Mouse (Mus musculus): ENCODE results near the gene Cdc42ep4. TPM values are rescaled to one million over a fixed set of nuclear protein-coding genes. Genes with fewer than 3 reads are reported as not detected.

The Cdc42ep4 gene
- total RNA-seq, 1 experiment = 17.8 TPM

GRCm38 (mm10) chr11:113762136-113762797 lies 10.6 kb upstream of the Cdc42ep4 start:
- no peaks in the 10 kb centered on the region for H3K36me3 ChIP-seq (ENCODE audit: control insufficient read depth, insufficient read depth, low read length, poor library complexity, severe bottlenecking)
- in situ Hi-C loops (cut with MboI; ENCODE audit: low sequenced_read_pairs in 2 of 2, unreplicated experiment in 2 of 2) = no loop called here
- peaks cover 7 to 14% of the 10 kb centered on the region in 2 experiments for H3K4me1 ChIP-seq (ENCODE audit: control insufficient read depth in 2 of 2, insufficient read depth in 2 of 2, low read length in 2 of 2, poor library complexity in 1 of 2)
- H3K4me3 ChIP-seq (ENCODE audit: insufficient read depth in 1 of 2, low read depth in 1 of 2, low read length in 2 of 2, poor library complexity in 1 of 2, severe bottlenecking in 1 of 2) = no peak overlapping the region
- no peak for DNase-seq (ENCODE audit: low read depth, low spot score)
- H3K9me3 ChIP-seq (ENCODE audit: control insufficient read depth, insufficient read depth, low read depth, low read length) = no peaks in the 10 kb centered on the region
- H3K27ac ChIP-seq (ENCODE audit: insufficient read depth, low read depth, low read length, poor library complexity, severe bottlenecking) = no peak overlapping the region
- no peak for TF ChIP-seq ZC3H11A (IDR thresholded peaks at IDR 0.05; ENCODE audit: borderline replicate concordance, low read depth, low read length)
- TF ChIP-seq HCFC1 (IDR thresholded peaks at IDR 0.05; ENCODE audit: borderline replicate concordance, insufficient read depth, low read length) = no peak
- no peak for TF ChIP-seq CHD2 (IDR thresholded peaks at IDR 0.05; ENCODE audit: low read depth, low read length)
- TF ChIP-seq ZNF384 (IDR thresholded peaks at IDR 0.05; ENCODE audit: low read depth, low read length) = no peak
- no peak overlapping the region for H3K9ac ChIP-seq (ENCODE audit: insufficient read depth, low read depth, low read length, poor library complexity, severe bottlenecking)

GRCm38 (mm10) chr11:113761646-113762045 lies 10.0 kb upstream of the Cdc42ep4 start:
- Histone ChIP-seq H3K4me1 (ENCODE audit: control insufficient read depth in 2 of 2, insufficient read depth in 2 of 2, low read length in 2 of 2, poor library complexity in 1 of 2) (peaks cover 7 to 9% of the 10 kb centered on the region in 2 experiments), H3K27ac (ENCODE audit: insufficient read depth, low read depth, low read length, poor library complexity, severe bottlenecking) (no peak overlapping the region), H3K9me3 (ENCODE audit: control insufficient read depth, insufficient read depth, low read depth, low read length) (no peaks in the 10 kb centered on the region), H3K4me3 (ENCODE audit: insufficient read depth in 1 of 2, low read depth in 1 of 2, low read length in 2 of 2, poor library complexity in 1 of 2, severe bottlenecking in 1 of 2) (no peak overlapping the region), H3K9ac (ENCODE audit: insufficient read depth, low read depth, low read length, poor library complexity, severe bottlenecking) (no peak overlapping the region), H3K36me3 (ENCODE audit: control insufficient read depth, insufficient read depth, low read length, poor library complexity, severe bottlenecking) (no peaks in the 10 kb centered on the region)
- DNase-seq (ENCODE audit: low read depth, low spot score) = no peak
- no peak for TF ChIP-seq CHD2 (IDR thresholded peaks at IDR 0.05; ENCODE audit: low read depth, low read length)
- no peak for TF ChIP-seq ZC3H11A (IDR thresholded peaks at IDR 0.05; ENCODE audit: borderline replicate concordance, low read depth, low read length)
- no peak for TF ChIP-seq HCFC1 (IDR thresholded peaks at IDR 0.05; ENCODE audit: borderline replicate concordance, insufficient read depth, low read length)
- no peak for TF ChIP-seq ZNF384 (IDR thresholded peaks at IDR 0.05; ENCODE audit: low read depth, low read length)
- TF ChIP-seq MAFK (IDR thresholded peaks at IDR 0.05; ENCODE audit: insufficient read depth, low read depth, low read length) = no peak
- in situ Hi-C loops (cut with MboI; ENCODE audit: low sequenced_read_pairs in 2 of 2, unreplicated experiment in 2 of 2) = no loop called here

DNA sequence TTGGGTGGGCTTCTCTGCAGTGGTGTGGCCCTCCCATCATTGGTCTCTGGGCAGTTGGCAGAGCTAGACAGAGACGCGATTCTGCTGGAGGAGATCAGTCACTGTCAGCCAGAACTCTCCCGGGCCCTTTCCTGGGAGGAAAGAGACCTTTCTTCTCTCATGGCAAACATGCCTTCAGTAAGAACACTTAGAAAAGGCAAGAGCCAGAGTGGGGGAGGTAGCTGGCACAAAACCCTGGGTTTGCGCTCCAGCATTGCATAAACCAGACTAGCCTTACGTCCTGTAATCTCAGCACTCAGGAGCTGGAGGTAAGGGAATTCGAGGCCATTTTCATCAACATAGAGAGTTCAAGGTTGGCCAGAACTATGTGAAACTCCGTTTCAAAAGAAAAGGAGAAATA lies 8.8 kb upstream of the Cdc42ep4 start:
- Histone ChIP-seq H3K36me3 (ENCODE audit: control insufficient read depth, insufficient read depth, low read length, poor library complexity, severe bottlenecking) (no peaks in the 10 kb centered on the region), H3K9me3 (ENCODE audit: control insufficient read depth, insufficient read depth, low read depth, low read length) (no peaks in the 10 kb centered on the region), H3K4me1 (ENCODE audit: control insufficient read depth in 2 of 2, insufficient read depth in 2 of 2, low read length in 2 of 2, poor library complexity in 1 of 2) (peaks cover 5 to 8% of the 10 kb centered on the region in 2 experiments), H3K9ac (ENCODE audit: insufficient read depth, low read depth, low read length, poor library complexity, severe bottlenecking) (no peak overlapping the region), H3K27ac (ENCODE audit: insufficient read depth, low read depth, low read length, poor library complexity, severe bottlenecking) (no peak overlapping the region), H3K4me3 (ENCODE audit: insufficient read depth in 1 of 2, low read depth in 1 of 2, low read length in 2 of 2, poor library complexity in 1 of 2, severe bottlenecking in 1 of 2) (no peak overlapping the region)
- no peak for DNase-seq (ENCODE audit: low read depth, low spot score)
- no peak for TF ChIP-seq MAFK (IDR thresholded peaks at IDR 0.05; ENCODE audit: insufficient read depth, low read depth, low read length)
- TF ChIP-seq ZC3H11A (IDR thresholded peaks at IDR 0.05; ENCODE audit: borderline replicate concordance, low read depth, low read length) = no peak
- no peak for TF ChIP-seq HCFC1 (IDR thresholded peaks at IDR 0.05; ENCODE audit: borderline replicate concordance, insufficient read depth, low read length)
- no peak for TF ChIP-seq ZNF384 (IDR thresholded peaks at IDR 0.05; ENCODE audit: low read depth, low read length)
- TF ChIP-seq CHD2 (IDR thresholded peaks at IDR 0.05; ENCODE audit: low read depth, low read length) = no peak
- in situ Hi-C loops (cut with MboI; ENCODE audit: low sequenced_read_pairs in 2 of 2, unreplicated experiment in 2 of 2) = no loop called here

- DNase-seq (ENCODE audit: low read depth, low spot score) = no peak
- in situ Hi-C loops (cut with MboI; ENCODE audit: low sequenced_read_pairs in 2 of 2, unreplicated experiment in 2 of 2) = no loop called here
- no peaks in the 10 kb centered on the region for H3K36me3 ChIP-seq (ENCODE audit: control insufficient read depth, insufficient read depth, low read length, poor library complexity, severe bottlenecking)
- H3K27ac ChIP-seq (ENCODE audit: insufficient read depth, low read depth, low read length, poor library complexity, severe bottlenecking) = no peak overlapping the region
- peaks cover 5 to 9% of the 10 kb centered on the region in 2 experiments for H3K4me1 ChIP-seq (ENCODE audit: control insufficient read depth in 2 of 2, insufficient read depth in 2 of 2, low read length in 2 of 2, poor library complexity in 1 of 2)
- H3K9me3 ChIP-seq (ENCODE audit: control insufficient read depth, insufficient read depth, low read depth, low read length) = no peaks in the 10 kb centered on the region
- TF ChIP-seq ZC3H11A (IDR thresholded peaks at IDR 0.05; ENCODE audit: borderline replicate concordance, low read depth, low read length) (no peak), MAFK (IDR thresholded peaks at IDR 0.05; ENCODE audit: insufficient read depth, low read depth, low read length) (no peak), CHD2 (IDR thresholded peaks at IDR 0.05; ENCODE audit: low read depth, low read length) (no peak), ZNF384 (IDR thresholded peaks at IDR 0.05; ENCODE audit: low read depth, low read length) (no peak), HCFC1 (IDR thresholded peaks at IDR 0.05; ENCODE audit: borderline replicate concordance, insufficient read depth, low read length) (no peak)
- no peak overlapping the region for H3K9ac ChIP-seq (ENCODE audit: insufficient read depth, low read depth, low read length, poor library complexity, severe bottlenecking)
- H3K4me3 ChIP-seq (ENCODE audit: insufficient read depth in 1 of 2, low read depth in 1 of 2, low read length in 2 of 2, poor library complexity in 1 of 2, severe bottlenecking in 1 of 2) = no peak overlapping the region
Observed at GRCm38 (mm10) chr11:113758851-113759250, 7.2 kb upstream of the Cdc42ep4 start.
